Mouse (Mus musculus): ENCODE results near the gene Prpf6. TPM values are rescaled to one million over a fixed set of nuclear protein-coding genes. Genes with fewer than 3 reads are reported as not detected.

The Prpf6 gene
- polyA plus RNA-seq, 1 experiment from 2014 or later, result 77.0 TPM

DNA sequence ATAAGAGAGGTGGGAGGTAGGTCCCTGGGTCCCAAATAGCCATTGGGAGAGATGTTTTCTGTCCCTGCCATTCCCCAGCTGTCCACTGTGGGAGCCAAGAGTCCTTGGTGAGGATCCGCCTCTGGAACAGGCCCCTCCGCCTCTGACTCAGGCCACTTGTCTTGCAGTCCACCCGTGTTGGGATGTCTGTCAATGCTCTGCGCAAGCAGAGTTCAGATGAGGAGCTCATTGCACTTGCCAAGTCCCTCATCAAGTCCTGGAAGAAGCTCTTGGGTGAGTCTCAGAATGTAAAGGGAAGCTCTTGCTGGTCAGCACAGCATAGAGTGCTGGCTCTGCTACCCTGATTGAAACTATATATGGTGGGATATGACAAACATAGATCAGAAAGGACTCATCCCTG, 91.7 kb downstream of the Prpf6 start:
- no peak overlapping the region for H3K27ac ChIP-seq (ENCODE audit: low read depth, low read length)
- H3K36me3 ChIP-seq (ENCODE audit: control insufficient read depth, insufficient read depth, low read length), result peaks cover 2% of the 10 kb centered on the region; the same call in 1 of the 2 replicates
- H3K9ac ChIP-seq (ENCODE audit: low read length), result no peak overlapping the region
- no peak for DNase-seq (ENCODE audit: low spot score, missing footprints)
- no peak overlapping the region for H3K4me3 ChIP-seq (ENCODE audit: low read depth, low read length)
- no peak overlapping the region for H3K4me2 ChIP-seq
- no peaks in the 10 kb centered on the region for H3K9me3 ChIP-seq (ENCODE audit: control insufficient read depth, low read length)
- H3K4me1 ChIP-seq (ENCODE audit: control insufficient read depth, insufficient read depth, low read length), result peaks cover 12% of the 10 kb centered on the region
- no peak for ATAC-seq (ENCODE audit: low FRiP score)
- 67% methylated on average over 4 of the region's 4 CpGs for WGBS
- H3K27me3 ChIP-seq (ENCODE audit: control insufficient read depth, insufficient read depth, low read length), result no peaks in the 10 kb centered on the region; the same call in 1 of the 2 replicates

DNA sequence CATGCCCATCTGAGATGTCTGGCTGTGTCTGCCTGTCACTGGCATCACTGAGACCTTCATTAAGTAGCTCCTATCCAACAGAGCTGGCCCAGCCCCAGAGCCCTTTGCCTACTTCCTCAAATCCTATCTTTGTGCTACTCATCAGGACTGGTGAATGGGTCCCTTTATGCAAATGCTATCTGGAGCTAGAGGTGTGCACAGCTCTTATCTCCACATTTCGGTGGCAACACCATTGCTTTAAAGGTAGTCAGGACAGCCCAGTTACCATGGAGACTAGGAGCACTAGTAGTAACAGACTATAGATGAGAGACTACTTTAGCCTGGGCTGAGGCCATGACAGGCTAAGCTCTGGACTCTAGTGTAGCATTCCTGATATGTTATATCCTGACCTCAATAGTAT, 93.0 kb downstream of the Prpf6 start:
- Histone ChIP-seq H3K27ac (ENCODE audit: low read depth, low read length) (no peak overlapping the region), H3K36me3 (ENCODE audit: control insufficient read depth, insufficient read depth, low read length) (peaks cover 2% of the 10 kb centered on the region; the same call in 1 of the 2 replicates), H3K9ac (ENCODE audit: low read length) (no peak overlapping the region), H3K4me2 (no peak overlapping the region), H3K4me3 (ENCODE audit: low read depth, low read length) (no peak overlapping the region), H3K27me3 (ENCODE audit: control insufficient read depth, insufficient read depth, low read length) (no peaks in the 10 kb centered on the region), H3K4me1 (ENCODE audit: control insufficient read depth, insufficient read depth, low read length) (peaks cover 8% of the 10 kb centered on the region), H3K9me3 (ENCODE audit: control insufficient read depth, low read length) (no peaks in the 10 kb centered on the region)
- ATAC-seq (ENCODE audit: low FRiP score) (no peak), DNase-seq (ENCODE audit: low spot score, missing footprints) (peak; percentile 28)
- WGBS, result 87% methylated on average over 1 of the region's 1 CpGs

DNA sequence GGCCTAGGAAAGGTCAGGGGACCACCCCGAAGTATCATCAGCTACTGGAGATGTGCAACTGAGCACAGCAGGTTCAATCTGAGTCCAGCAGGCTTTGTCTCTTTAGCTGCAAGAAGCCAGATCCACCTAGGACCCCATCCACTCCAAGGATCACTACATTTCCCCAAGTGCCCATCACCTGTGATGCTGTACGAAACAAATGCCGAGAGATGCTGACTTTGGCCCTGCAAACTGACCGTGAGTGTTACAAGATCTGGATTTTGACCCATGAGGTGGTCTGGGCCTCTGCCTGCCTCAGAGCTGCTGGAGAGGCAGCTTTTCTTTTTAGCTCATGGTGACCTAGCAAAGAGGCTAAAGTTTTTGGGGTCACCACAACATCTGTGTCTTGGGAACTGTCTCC, 94.0 kb downstream of the Prpf6 start:
- peaks cover 2% of the 10 kb centered on the region; the same call in 1 of the 2 replicates for H3K36me3 ChIP-seq (ENCODE audit: control insufficient read depth, insufficient read depth, low read length)
- no peaks in the 10 kb centered on the region for H3K9me3 ChIP-seq (ENCODE audit: control insufficient read depth, low read length)
- ATAC-seq (ENCODE audit: low FRiP score), result no peak
- no peaks in the 10 kb centered on the region for H3K27me3 ChIP-seq (ENCODE audit: control insufficient read depth, insufficient read depth, low read length)
- no peak overlapping the region for H3K4me3 ChIP-seq (ENCODE audit: low read depth, low read length)
- H3K4me1 ChIP-seq (ENCODE audit: control insufficient read depth, insufficient read depth, low read length), result peaks cover 4% of the 10 kb centered on the region
- H3K27ac ChIP-seq (ENCODE audit: low read depth, low read length), result no peak overlapping the region
- no peak overlapping the region for H3K9ac ChIP-seq (ENCODE audit: low read length)
- peak; percentile 33 for DNase-seq (ENCODE audit: low spot score, missing footprints)
- no peak overlapping the region for H3K4me2 ChIP-seq
- 91% methylated on average over 4 of the region's 4 CpGs for WGBS

DNA sequence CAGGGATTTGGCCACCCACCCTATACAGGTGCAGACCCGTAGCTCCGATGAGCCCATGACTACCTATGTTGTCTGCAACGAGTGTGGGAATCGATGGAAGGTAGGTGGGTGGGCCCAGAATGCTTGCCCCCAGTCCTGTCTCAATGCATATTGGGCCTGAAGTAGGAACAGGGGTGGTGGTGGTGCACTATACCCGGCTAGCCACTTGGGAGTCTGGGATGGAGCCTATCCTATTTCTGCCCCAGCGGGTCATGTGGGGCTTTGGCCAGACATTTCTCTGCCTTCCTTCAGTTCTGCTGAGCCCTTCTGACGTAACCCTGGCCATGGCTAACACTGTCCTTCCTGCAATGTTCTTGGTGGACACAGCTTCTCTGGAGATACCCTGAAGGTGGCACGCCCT, 95.9 kb downstream of the Prpf6 start:
- Histone ChIP-seq H3K9ac (ENCODE audit: low read length) (no peak overlapping the region), H3K9me3 (ENCODE audit: control insufficient read depth, low read length) (no peaks in the 10 kb centered on the region), H3K4me1 (ENCODE audit: control insufficient read depth, insufficient read depth, low read length) (peaks cover 1% of the 10 kb centered on the region; the same call in 1 of the 2 replicates), H3K4me2 (no peak overlapping the region), H3K4me3 (ENCODE audit: low read depth, low read length) (no peak overlapping the region), H3K36me3 (ENCODE audit: control insufficient read depth, insufficient read depth, low read length) (peaks cover 2% of the 10 kb centered on the region; the same call in 1 of the 2 replicates), H3K27ac (ENCODE audit: low read depth, low read length) (no peak overlapping the region), H3K27me3 (ENCODE audit: control insufficient read depth, insufficient read depth, low read length) (no peaks in the 10 kb centered on the region)
- DNase-seq (ENCODE audit: low spot score, missing footprints) (no peak), ATAC-seq (ENCODE audit: low FRiP score) (no peak)
- 95% methylated on average over 8 of the region's 8 CpGs for WGBS

DNA sequence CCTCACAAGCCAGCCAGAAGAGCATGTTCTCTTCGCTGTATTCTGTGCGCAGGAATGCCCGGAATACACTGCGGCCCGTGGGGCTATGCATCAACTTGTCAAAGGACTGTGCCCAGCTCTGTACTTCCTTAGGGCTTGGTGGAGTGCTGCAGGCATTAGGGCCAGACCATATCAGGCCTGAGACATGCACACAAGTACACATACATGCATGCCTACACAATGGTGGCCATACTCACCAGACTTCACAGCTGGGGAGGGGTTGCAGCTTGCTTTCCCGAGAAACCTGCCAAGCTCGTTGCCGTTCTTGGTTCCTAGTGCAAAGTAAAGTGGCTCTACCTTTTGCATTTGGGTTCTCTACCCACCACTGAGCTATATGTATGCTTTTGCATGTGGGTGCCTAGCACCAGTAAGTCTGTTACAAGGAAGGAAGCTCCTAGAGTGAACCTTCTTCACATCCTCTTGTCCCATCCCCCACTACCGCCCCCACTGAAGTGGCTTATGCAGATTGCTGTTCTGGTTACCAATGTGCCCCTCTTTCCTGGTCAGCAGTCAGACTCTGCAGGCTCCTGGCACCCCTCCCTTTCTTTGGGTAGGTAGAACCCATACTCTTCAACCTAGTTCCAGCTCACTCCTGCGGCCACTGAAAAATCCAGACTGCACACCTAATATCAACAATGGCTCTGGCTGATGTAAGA, 97.9 kb downstream of the Prpf6 start:
- Histone ChIP-seq H3K27ac (ENCODE audit: low read depth, low read length) (no peak overlapping the region), H3K9me3 (ENCODE audit: control insufficient read depth, low read length) (no peaks in the 10 kb centered on the region), H3K4me1 (ENCODE audit: control insufficient read depth, insufficient read depth, low read length) (peaks cover 9% of the 10 kb centered on the region), H3K36me3 (ENCODE audit: control insufficient read depth, insufficient read depth, low read length) (peaks cover 2% of the 10 kb centered on the region; the same call in 1 of the 2 replicates), H3K27me3 (ENCODE audit: control insufficient read depth, insufficient read depth, low read length) (no peaks in the 10 kb centered on the region), H3K4me3 (ENCODE audit: low read depth, low read length) (no peak overlapping the region), H3K4me2 (no peak overlapping the region), H3K9ac (ENCODE audit: low read length) (no peak overlapping the region)
- ATAC-seq (ENCODE audit: low FRiP score), result no peak
- WGBS, result 91% methylated on average over 10 of the region's 10 CpGs
- DNase-seq (ENCODE audit: low spot score, missing footprints), result no peak

DNA sequence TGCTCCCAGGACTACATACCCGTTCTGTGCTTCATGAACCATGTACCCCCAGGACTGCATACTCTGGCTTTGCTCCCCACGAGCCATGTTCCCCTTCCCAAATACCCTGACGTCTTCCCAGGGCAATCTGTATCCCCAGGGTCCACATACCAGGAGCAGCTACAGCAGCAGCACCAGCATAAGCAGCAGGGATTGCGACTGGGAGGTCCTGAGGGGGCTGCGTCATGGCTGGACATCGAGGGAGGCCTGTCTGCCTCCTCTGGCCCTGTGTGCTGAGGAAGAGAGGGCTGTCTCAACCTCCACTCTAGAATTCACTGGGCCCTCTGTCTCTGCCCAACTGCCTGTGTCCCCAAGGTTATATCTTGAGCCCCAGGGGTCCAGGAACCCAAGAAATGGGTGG, 99.4 kb downstream of the Prpf6 start:
- ATAC-seq (ENCODE audit: low FRiP score) (no peak), DNase-seq (ENCODE audit: low spot score, missing footprints) (no peak)
- no peak overlapping the region for H3K9ac ChIP-seq (ENCODE audit: low read length)

DNA sequence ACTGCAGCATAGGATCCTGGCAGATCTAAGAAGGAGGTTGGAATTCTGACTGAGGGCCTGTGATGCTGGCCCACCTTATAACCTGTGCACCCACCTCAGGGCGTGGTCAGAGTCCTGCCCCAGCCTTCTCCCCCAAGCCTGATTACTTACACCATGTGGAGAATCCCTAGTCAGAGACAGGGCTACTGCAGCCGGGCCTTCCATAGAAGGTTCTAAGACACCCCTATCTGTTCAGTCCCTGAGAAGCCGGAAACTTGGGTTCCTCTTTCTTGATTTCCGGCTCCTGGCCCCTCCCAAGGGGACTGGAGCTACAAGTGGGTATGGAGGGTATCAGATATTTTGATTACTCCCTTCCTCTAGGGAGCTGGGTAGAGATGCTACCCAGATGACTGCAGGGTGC, 99.9 kb downstream of the Prpf6 start:
- no peak overlapping the region for H3K4me2 ChIP-seq
- DNase-seq (ENCODE audit: low spot score, missing footprints), result no peak
- H3K27me3 ChIP-seq (ENCODE audit: control insufficient read depth, insufficient read depth, low read length), result no peaks in the 10 kb centered on the region
- peaks cover 2% of the 10 kb centered on the region; the same call in 1 of the 2 replicates for H3K36me3 ChIP-seq (ENCODE audit: control insufficient read depth, insufficient read depth, low read length)
- H3K9me3 ChIP-seq (ENCODE audit: control insufficient read depth, low read length), result no peaks in the 10 kb centered on the region
- 87% methylated on average over 4 of the region's 4 CpGs for WGBS
- H3K4me1 ChIP-seq (ENCODE audit: control insufficient read depth, insufficient read depth, low read length), result peaks cover 9% of the 10 kb centered on the region
- no peak for ATAC-seq (ENCODE audit: low FRiP score)
- no peak overlapping the region for H3K9ac ChIP-seq (ENCODE audit: low read length)
- H3K4me3 ChIP-seq (ENCODE audit: low read depth, low read length), result no peak overlapping the region
- no peak overlapping the region for H3K27ac ChIP-seq (ENCODE audit: low read depth, low read length)

More for the DNA sequence above, 99.4 kb downstream of the Prpf6 start:
- H3K4me3 ChIP-seq (ENCODE audit: low read depth, low read length), result no peak overlapping the region
- no peaks in the 10 kb centered on the region for H3K27me3 ChIP-seq (ENCODE audit: control insufficient read depth, insufficient read depth, low read length)
- 83% methylated on average over 6 of the region's 6 CpGs for WGBS
- H3K4me1 ChIP-seq (ENCODE audit: control insufficient read depth, insufficient read depth, low read length), result peaks cover 9% of the 10 kb centered on the region
- no peak overlapping the region for H3K27ac ChIP-seq (ENCODE audit: low read depth, low read length)
- H3K4me2 ChIP-seq, result no peak overlapping the region
- H3K9me3 ChIP-seq (ENCODE audit: control insufficient read depth, low read length), result no peaks in the 10 kb centered on the region
- peaks cover 2% of the 10 kb centered on the region; the same call in 1 of the 2 replicates for H3K36me3 ChIP-seq (ENCODE audit: control insufficient read depth, insufficient read depth, low read length)

DNA sequence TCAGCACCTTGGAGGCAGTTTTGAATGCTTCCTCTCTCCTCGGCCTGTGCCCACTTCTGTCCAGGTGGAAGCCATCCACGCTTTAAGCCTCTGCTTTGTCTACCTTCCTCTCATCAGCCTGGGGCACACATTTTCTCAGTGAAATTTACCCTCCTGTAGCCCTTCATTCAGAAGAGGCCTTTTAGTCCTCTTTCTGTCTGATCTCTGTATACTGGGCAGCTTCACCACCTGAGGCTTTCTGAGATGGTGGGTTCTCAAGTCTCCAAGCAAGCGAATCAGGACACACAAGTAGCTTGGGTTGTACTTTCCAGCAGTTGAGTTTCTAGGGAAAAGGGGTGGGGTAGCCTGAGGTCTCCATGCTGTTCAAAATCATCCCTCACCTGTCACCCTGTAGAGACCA, 100.6 kb downstream of the Prpf6 start:
- DNase-seq (ENCODE audit: low spot score, missing footprints) (peak; percentile 51), ATAC-seq (ENCODE audit: low FRiP score) (no peak)
- no peaks in the 10 kb centered on the region for H3K36me3 ChIP-seq (ENCODE audit: control insufficient read depth, insufficient read depth, low read length)
- no peaks in the 10 kb centered on the region for H3K9me3 ChIP-seq (ENCODE audit: control insufficient read depth, low read length)
- peaks cover 9% of the 10 kb centered on the region for H3K4me1 ChIP-seq (ENCODE audit: control insufficient read depth, insufficient read depth, low read length)
- no peak overlapping the region for H3K4me3 ChIP-seq (ENCODE audit: low read depth, low read length)
- H3K27me3 ChIP-seq (ENCODE audit: control insufficient read depth, insufficient read depth, low read length), result no peaks in the 10 kb centered on the region
- H3K27ac ChIP-seq (ENCODE audit: low read depth, low read length), result no peak overlapping the region
- H3K4me2 ChIP-seq, result no peak overlapping the region
- no peak overlapping the region for H3K9ac ChIP-seq (ENCODE audit: low read length)
- WGBS, result 91% methylated on average over 3 of the region's 3 CpGs

DNA sequence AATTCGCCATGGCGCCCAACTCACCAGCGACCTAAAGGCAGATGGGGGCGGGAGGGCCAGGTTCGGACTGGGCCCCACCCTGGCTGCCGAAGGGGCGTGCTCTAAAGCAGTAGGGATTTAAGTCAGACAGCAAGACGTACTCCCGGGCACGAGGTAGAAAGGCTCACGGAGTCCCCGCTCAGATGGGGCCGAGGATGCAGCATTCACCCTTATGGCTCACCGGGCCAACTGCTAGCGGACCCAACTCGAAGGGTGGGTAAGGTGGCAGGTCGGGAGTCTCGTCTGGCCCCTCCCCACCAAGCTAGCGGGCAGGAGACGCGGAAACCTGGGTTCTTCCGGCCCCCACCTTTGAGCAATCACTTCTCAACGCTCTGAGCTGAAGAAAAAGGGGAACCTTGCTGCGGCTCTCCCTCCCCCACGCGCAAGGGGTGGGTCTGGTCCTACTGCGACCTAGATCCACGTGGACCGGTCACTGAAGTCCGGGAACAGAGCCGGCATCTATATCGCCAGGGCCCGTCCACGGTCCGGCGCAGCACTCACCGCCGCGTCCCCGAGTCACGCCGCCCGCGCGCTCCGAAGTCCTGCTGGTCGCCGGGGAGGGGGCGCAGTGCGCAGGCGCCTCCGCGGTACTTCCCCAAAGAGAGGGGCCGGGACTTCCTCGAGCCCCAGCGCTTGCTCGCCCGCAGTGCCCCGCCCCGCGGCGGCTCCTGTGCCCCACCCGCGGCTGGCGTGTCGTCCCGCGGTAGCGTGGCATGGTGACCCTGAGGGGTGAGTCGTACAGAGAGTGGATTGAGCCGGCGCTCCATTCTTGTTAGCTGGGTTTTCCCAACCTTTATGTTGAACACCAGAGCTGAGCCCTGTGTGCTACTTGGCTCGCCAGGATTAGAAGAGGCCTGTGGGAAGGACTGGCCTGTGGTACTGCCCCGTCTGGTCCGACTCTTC, 101.9 kb downstream of the Prpf6 start, which contains the start of gene Rgs19:
Rgs19 (minus strand) TSS at position 639 of the 942 bp plus-strand sequence.
- Histone ChIP-seq H3K4me2 (peak within 1 kb of the TSS; percentile 85), H3K9ac (ENCODE audit: low read length) (peak within 1 kb of the TSS; percentile 82), H3K4me1 (ENCODE audit: control insufficient read depth, insufficient read depth, low read length) (peaks cover 9% of the 10 kb centered on the region), H3K9me3 (ENCODE audit: control insufficient read depth, low read length) (no peaks in the 10 kb centered on the region), H3K27me3 (ENCODE audit: control insufficient read depth, insufficient read depth, low read length) (no peaks in the 10 kb centered on the region), H3K36me3 (ENCODE audit: control insufficient read depth, insufficient read depth, low read length) (no peaks in the 10 kb centered on the region), H3K27ac (ENCODE audit: low read depth, low read length) (no peak within 1 kb of the TSS), H3K4me3 (ENCODE audit: low read depth, low read length) (peak within 1 kb of the TSS; percentile 60)
- under 1% methylated on average over 74 of the region's 75 CpGs for WGBS
- ATAC-seq (ENCODE audit: low FRiP score) (peak; percentile 89), DNase-seq (ENCODE audit: low spot score, missing footprints) (peak; percentile 96)
